Mouse (Mus musculus) liver, postnatal 0 days (tissue): Measurements from ENCODE around the gene Ston1.

Experiments
- CTCF ChIP-seq: sonication (generic); IDR thresholded peaks from 2 replicates; pipeline ENCODE4 v1.5.1; 2016; ENCODE audit warnings: antibody characterized with exemption, low read depth
- EP300 ChIP-seq: IDR thresholded peaks from 2 replicates; pipeline ENCODE4 v1.6.1; 2016; ENCODE audit warnings: antibody characterized with exemption, low read depth, mild to moderate bottlenecking

- no peak for TF ChIP-seq CTCF
- no peak for TF ChIP-seq EP300
Observed at GRCm38 (mm10) chr17:88666076-88666475, 68.6 kb downstream of the Ston1 start.
